Mouse (Mus musculus) cerebellum, postnatal 25 days (tissue): ENCODE data around the gene Bcorl1.

Source experiments
- DNase-seq, 2 experiments: peaks; one replicate each; pipeline ENCODE4 v3.0.0; 2021; ENCODE audit warnings: mixed read lengths in 2 of 2

Bcorl1 gene

DNA sequence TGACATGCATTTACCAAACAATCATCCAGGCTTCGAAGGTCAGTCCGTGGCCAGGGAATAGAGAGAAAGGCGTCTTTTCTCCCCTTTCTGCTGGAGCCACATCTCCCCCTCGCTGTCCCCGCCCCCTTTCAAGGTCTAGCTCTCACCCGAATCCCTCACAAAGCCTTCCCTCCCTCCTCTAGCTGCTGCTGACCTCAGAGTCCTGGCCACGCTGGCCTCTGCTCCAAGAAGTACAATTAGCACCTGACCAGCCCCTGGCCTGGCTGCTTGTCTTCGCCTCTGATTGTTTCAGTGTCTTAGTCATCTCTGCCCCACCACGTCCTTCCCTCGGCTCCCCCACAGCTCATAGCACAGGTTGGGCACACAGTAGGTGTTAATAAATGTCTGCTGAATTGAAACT lies 108.5 kb downstream of the Bcorl1 start:
- no peak for DNase-seq

- DNase-seq = no peak
Observed at GRCm38 (mm10) chrX:48452231-48452890, 111.2 kb downstream of the Bcorl1 start.

- DNase-seq = peak in 1 of 2 experiments; percentile 9
Observed at GRCm38 (mm10) chrX:48452931-48453673, 111.9 kb downstream of the Bcorl1 start.

GRCm38 (mm10) chrX:48453736-48454494 lies 112.8 kb downstream of the Bcorl1 start:
- peak in 1 of 2 experiments; percentile 11 for DNase-seq

DNA sequence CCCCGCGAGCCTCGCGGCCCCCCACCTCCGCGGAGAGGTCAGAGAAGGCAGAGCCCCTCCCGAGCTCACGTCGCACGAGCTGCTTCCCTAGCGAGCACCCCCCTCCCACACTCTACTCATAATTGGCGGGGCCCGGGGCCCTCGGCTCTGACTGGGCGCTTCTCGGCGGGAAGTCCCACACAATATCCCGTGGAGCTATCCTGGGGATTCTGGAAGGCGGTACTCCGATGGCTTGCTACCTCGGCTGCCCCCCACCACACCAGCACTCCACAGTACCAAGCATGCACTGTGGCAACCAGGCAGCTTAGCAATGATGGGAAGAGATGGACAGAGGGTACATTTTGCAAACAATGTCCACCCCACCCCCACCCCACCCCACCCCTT lies 113.3 kb downstream of the Bcorl1 start:
- no peak for DNase-seq

- no peak for DNase-seq
Observed at GRCm38 (mm10) chrX:48455018-48455417, 113.9 kb downstream of the Bcorl1 start.

DNA sequence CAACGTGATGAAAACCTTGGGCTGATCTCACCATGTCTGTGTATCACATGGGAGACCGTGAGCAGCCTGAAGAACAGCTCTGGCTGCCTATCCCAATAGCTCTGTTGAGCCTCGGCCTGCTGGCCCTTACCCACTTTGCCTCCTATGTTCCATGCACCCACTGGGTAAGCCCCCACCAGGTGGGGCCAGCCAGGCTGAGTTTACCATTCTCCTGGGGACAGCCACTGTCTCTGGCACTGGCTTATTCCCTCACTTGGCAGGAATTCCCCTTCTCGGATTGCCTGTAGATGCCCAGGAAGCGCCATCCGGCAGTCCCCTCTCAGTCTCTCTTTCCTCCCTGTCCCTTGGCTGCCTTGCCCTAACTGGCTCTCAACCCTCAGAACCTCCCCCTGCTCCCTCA lies 115.8 kb downstream of the Bcorl1 start:
- no peak for DNase-seq
